Mouse (Mus musculus): ENCODE results near the gene Kctd17.

GRCm38 (mm10) chr15:78402423-78402822, 25.9 kb upstream of the Kctd17 start:
- TF ChIP-seq EP300 (IDR thresholded peaks at IDR 0.05; ENCODE audit: low read depth) (no peak), CTCF (IDR thresholded peaks at IDR 0.05; ENCODE audit: low read depth) (no peak)
